Mouse (Mus musculus) forebrain, embryonic 12.5 days (tissue): ENCODE measurements around the gene Pxdc1. TPM values are rescaled to one million over a fixed set of nuclear protein-coding genes. Genes with fewer than 3 reads are reported as not detected.

Experiments used
- ATAC-seq: fragments of 200-750 bp; cut with Nextera tagmentation; 2 replicates; pipeline ENCODE4 v1.8.0; 2017; ENCODE audit warnings: moderate TSS enrichment; ENCODE audit not compliant: low FRiP score
- H3K27ac ChIP-seq: fragments of 300-500 bp; sonication (generic); 2 replicates; pipeline ENCODE4 v1.5.1; 2016; ENCODE audit warnings: mild to moderate bottlenecking
- H3K27me3 ChIP-seq: fragments of 300-500 bp; sonication (generic); 2 replicates; pipeline ENCODE4 v1.6.1; 2016; ENCODE audit warnings: mild to moderate bottlenecking
- H3K36me3 ChIP-seq: fragments of 300-500 bp; sonication (generic); replicated peaks from 2 replicates; pipeline ENCODE4 v1.6.1; 2016; ENCODE audit warnings: mild to moderate bottlenecking
- H3K4me1 ChIP-seq: fragments of 300-500 bp; sonication (generic); 2 replicates; pipeline ENCODE4 v1.6.1; 2016
- H3K4me2 ChIP-seq: fragments of 300-500 bp; sonication (generic); 2 replicates; pipeline ENCODE4 v1.6.1; 2016; ENCODE audit warnings: mild to moderate bottlenecking, moderate library complexity
- H3K4me3 ChIP-seq: fragments of 300-500 bp; sonication (generic); replicated peaks from 2 replicates; pipeline ENCODE4 v1.5.1; 2016; ENCODE audit warnings: mild to moderate bottlenecking
- H3K9ac ChIP-seq: fragments of 300-500 bp; sonication (generic); 2 replicates; pipeline ENCODE4 v1.6.1; 2016; ENCODE audit warnings: mild to moderate bottlenecking
- H3K9me3 ChIP-seq: fragments of 300-500 bp; sonication (generic); 2 replicates; pipeline ENCODE4 v1.6.1; 2016
- WGBS: fragments of 180-500 bp; shearing (Covaris S2); methylation state at CpG from one replicate; pipeline ENCODE4 v1.1.7; 2016; 5-methylcytosine and 5-hydroxymethylcytosine counted together
- polyA plus RNA-seq: library from polyadenylated mRNA; unstranded; fragments of >200 nt; fragmentation: Nextera tagmentation; extraction: Ambion mirVana; gene quantifications from 2 replicates; pipeline ENCODE4 v1.2.1, GENCODE M21; 2016

Pxdc1 gene
- polyA plus RNA-seq, 1 experiment from 2014 or later, result 5.9 TPM

DNA sequence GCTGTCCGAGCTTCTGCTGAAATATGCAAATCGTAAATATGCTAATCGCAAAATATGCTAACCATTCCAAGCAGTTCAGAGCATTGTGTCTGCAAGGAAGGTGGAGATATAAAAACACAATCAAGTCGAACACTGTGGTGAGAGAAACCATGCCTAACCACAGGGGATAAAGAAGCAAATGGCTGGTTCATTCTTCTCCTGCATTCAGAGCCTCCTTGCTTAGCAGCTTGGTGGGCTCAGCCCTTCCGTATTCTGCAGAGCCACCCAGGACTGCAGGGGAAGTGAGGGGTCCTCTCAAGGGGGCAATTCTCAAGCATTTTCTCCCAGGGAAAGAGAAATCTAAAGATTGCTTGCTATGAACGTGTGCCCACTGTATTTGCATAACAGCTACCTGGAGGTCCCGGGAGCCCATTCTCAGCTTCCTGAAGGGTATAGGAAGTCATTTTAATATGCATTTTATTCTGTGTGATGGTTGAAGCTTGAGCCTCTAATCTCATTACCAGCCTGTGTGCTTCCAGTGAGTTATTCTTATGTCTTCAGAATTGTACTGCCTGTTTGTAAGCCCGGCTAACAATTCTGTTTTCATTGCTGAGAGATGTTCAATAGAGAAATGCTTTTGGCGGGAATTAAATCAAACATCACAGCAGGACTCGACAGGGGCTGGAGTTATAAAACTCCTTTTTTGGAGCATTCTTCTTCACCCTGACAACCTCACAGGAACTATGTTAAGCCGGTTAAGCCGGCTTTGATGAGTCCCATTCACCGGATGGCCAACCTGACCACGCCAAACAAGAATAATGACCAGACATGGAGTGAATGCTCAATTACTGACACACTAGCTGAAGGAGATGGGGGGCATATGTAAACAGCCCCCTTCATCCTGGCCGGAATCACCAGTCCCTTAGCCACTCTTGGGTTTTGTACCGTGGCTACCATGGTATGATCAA lies 16.9 kb upstream of the Pxdc1 start:
- WGBS, result 31% methylated on average over 16 of the region's 16 CpGs
- peaks cover 15% of the 10 kb centered on the region; the same call in 1 of the 2 replicates for H3K4me1 ChIP-seq
- peaks cover 16% of the 10 kb centered on the region for H3K27me3 ChIP-seq
- H3K4me2 ChIP-seq, result peak overlapping the region; percentile 2; the same call in 1 of the 2 replicates
- H3K9me3 ChIP-seq, result no peaks in the 10 kb centered on the region
- ATAC-seq, result no peak
- no peak overlapping the region for H3K4me3 ChIP-seq
- H3K36me3 ChIP-seq, result no peaks in the 10 kb centered on the region
- H3K27ac ChIP-seq, result no peak overlapping the region
- no peak overlapping the region for H3K9ac ChIP-seq

DNA sequence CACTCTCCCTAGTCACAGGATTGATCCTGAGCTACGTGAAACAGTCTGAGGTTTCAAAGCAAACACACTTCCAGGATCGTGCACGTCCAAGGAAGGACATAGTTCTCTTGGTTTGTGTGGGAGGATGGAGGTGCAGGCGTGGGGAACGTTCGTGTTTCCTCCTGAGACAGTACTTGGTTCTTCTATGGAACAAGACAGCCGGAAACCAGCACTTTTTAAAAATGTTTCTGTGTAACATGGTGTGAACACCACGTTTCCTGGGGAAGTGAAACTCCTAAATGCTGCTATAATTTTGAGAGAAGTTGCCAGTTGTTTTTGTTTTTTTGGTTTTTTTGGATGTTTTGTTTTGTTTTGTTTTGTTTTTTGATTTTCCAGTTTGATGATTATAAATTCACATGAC lies 13.9 kb upstream of the Pxdc1 start:
- Histone ChIP-seq H3K9me3 (no peaks in the 10 kb centered on the region), H3K27me3 (0 out of 2 replicates have a peak, but pooled peaks cover 4% of the 10 kb centered on the region), H3K4me2 (no peak overlapping the region), H3K36me3 (no peaks in the 10 kb centered on the region), H3K27ac (no peak overlapping the region), H3K4me3 (no peak overlapping the region), H3K4me1 (peaks cover 15% of the 10 kb centered on the region; the same call in 1 of the 2 replicates), H3K9ac (no peak overlapping the region)
- 91% methylated on average over 8 of the region's 8 CpGs for WGBS
- no peak for ATAC-seq

DNA sequence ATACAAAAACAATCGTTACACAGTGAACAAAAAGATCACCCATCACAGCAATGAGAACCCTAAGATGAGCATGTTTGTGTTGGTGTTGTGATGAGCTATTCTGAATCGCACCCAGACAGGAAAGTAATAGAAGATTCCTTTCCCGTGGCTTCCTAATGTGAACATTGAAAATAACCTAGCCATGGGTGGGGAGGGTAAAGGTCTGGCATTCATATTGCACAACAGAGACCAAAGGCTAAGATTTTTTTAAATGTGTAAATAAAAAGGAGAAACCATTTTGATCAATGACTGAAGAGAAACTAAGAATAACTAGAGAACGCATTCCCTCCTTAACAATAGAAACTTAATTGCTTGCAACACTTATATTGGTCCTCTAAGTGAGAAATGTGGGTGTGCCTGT lies 11.8 kb upstream of the Pxdc1 start:
- no peak overlapping the region for H3K27ac ChIP-seq
- H3K4me1 ChIP-seq, result peaks cover 9% of the 10 kb centered on the region; the same call in 1 of the 2 replicates
- no peak for ATAC-seq
- H3K9ac ChIP-seq, result no peak overlapping the region
- H3K36me3 ChIP-seq, result no peaks in the 10 kb centered on the region
- no peaks in the 10 kb centered on the region for H3K27me3 ChIP-seq
- WGBS, result 82% methylated on average over 4 of the region's 4 CpGs
- H3K9me3 ChIP-seq, result no peaks in the 10 kb centered on the region
- no peak overlapping the region for H3K4me3 ChIP-seq
- H3K4me2 ChIP-seq, result no peak overlapping the region

DNA sequence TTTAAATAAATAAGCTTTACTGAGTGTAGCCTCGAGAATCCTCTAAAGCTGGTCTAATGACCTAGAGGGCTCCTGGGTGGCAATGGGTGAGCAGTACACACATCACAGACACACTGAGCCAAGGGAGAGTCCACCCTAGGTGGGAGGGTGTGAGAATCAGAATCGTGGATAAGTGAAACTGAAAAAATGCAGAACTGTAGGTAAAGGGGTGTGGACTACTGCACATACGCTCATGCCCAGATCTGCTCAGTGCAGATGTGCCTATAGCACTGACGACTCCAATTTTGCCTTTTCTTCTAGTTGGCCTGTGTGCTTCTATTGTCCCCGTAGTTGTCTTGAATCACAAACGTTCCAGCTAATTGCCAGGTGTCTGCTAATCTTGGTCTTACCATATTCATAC lies 10.5 kb upstream of the Pxdc1 start:
- WGBS, result 85% methylated on average over 6 of the region's 6 CpGs
- H3K4me1 ChIP-seq, result no peaks in the 10 kb centered on the region
- no peaks in the 10 kb centered on the region for H3K36me3 ChIP-seq
- ATAC-seq, result no peak
- H3K9ac ChIP-seq, result no peak overlapping the region
- H3K27me3 ChIP-seq, result no peaks in the 10 kb centered on the region
- no peak overlapping the region for H3K4me3 ChIP-seq
- H3K4me2 ChIP-seq, result no peak overlapping the region
- H3K9me3 ChIP-seq, result no peaks in the 10 kb centered on the region
- no peak overlapping the region for H3K27ac ChIP-seq

DNA sequence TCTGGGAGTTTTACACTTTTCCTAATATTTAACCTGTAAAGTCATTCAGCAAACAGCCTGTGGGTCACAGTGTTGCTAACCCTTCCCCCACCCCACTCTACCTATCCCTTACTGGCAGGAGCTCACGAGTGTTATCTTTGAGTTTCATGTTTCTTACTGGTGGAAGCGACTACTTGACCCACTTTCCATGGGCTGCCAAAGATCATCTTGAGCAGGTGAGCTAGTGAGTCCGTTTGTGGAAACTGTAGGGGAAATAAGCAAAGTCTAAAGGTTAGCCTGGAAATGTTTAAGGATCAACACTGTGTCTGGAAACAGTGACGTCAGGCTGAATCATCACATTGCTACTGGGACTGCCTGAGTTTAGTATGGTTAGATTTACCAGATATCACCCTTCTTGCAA lies 6.2 kb upstream of the Pxdc1 start:
- no peak for ATAC-seq
- Histone ChIP-seq H3K9me3 (no peaks in the 10 kb centered on the region), H3K27me3 (peaks cover 18% of the 10 kb centered on the region), H3K4me1 (no peaks in the 10 kb centered on the region), H3K27ac (no peak overlapping the region), H3K4me3 (no peak overlapping the region), H3K9ac (no peak overlapping the region), H3K36me3 (no peaks in the 10 kb centered on the region), H3K4me2 (no peak overlapping the region)
- WGBS, result 78% methylated on average over 4 of the region's 4 CpGs

DNA sequence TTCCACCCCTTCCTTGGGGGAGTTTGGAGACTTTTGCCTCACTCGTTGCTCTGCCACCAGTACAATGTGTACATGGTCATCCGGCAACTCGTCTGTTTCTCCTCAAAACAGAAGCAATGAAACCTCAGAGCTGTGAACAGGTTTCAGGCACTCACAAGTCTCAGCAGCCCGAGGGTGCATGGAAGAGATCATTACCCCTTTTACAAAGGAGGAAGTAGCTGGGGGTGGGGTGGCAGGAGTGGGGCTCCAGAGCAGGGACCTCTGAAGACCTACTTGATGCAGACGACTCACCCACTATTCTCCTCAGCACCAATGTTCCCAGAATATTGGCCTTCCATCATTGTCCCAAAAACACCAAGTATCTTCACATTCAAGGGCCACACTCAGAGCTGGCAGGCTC lies 3.1 kb upstream of the Pxdc1 start:
- H3K27me3 ChIP-seq, result peaks cover 49% of the 10 kb centered on the region
- H3K4me3 ChIP-seq, result no peak overlapping the region
- WGBS, result 85% methylated on average over 5 of the region's 5 CpGs
- H3K4me1 ChIP-seq, result peaks cover 18% of the 10 kb centered on the region
- H3K27ac ChIP-seq, result no peak overlapping the region
- ATAC-seq, result no peak
- no peak overlapping the region for H3K4me2 ChIP-seq
- H3K36me3 ChIP-seq, result no peaks in the 10 kb centered on the region
- no peaks in the 10 kb centered on the region for H3K9me3 ChIP-seq
- no peak overlapping the region for H3K9ac ChIP-seq

DNA sequence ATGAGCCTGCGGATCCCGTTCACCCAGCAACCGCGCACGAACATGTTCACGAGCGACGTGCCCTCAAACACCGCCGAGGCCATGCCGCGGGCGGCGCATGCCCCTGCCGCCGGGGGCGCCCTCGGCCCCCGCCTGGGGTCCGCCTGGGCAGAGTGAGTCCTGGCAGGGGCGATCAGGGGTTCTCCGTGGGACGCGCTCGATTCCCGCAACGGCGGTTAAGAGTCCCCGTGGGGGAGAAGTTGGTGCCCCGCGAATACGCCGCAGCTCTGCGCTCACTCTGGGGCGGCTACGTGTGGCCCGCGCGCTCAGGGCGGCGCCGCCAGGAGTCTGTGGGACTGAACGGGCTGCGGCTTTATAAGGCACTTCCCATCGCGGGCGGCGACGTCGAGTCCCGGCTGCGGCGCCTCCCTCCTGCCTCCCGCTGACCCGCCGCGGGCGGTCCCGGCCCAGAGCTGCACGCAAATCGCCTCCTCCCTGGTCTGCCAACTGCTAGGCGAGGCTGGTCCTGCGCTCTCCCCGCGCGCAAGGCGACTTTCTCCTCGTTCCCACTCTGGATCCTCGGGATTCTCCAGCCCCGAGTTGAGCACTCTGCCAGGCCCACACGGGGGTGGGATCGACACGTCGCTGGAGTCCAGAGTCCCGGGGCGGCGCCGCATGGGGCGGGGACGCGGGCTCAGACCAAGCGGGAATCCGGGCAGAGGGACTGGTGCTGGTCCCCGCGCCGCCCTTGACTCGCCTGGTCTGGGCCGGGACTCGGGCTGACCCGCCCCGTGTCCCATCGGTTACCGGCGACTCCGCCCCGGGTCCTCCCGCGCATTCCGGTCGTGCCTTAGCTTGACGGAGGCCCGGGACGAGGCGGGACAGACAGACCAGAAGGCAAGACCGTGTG lies 689 bp downstream of the Pxdc1 start:
- peak; percentile 58 for ATAC-seq
- Histone ChIP-seq H3K36me3 (no peaks in the 10 kb centered on the region), H3K9ac (peak overlapping the region; percentile 53), H3K4me2 (peak overlapping the region; percentile 88), H3K4me3 (peak overlapping the region; percentile 55), H3K27me3 (peaks cover 80% of the 10 kb centered on the region), H3K27ac (no peak overlapping the region), H3K4me1 (peaks cover 24% of the 10 kb centered on the region), H3K9me3 (no peaks in the 10 kb centered on the region)
- under 1% methylated on average over 101 of the region's 105 CpGs for WGBS

DNA sequence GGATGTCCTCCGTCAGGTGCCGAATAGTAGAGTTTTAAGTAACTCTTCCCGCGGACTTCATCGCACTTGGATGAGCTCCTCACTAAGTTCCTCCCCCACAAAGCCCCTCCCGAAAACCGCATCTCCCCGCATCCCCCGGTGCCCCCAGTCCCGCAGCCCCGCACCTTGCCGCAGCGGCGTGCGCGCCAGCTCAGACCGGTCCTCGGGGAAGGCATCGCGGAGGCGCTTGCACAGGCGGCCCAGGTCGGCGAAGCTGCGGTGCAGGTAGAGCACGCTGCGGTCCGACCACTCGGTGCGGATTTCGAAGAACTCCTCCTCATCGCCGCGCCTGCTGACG lies 1.3 kb downstream of the Pxdc1 start:
- Histone ChIP-seq H3K4me3 (peak overlapping the region; percentile 55), H3K4me1 (peaks cover 24% of the 10 kb centered on the region), H3K27ac (no peak overlapping the region), H3K36me3 (no peaks in the 10 kb centered on the region), H3K9ac (peak overlapping the region; percentile 53), H3K9me3 (no peaks in the 10 kb centered on the region), H3K4me2 (peak overlapping the region; percentile 88), H3K27me3 (peaks cover 84% of the 10 kb centered on the region)
- peak; percentile 62; the same call in 1 of the 2 replicates for ATAC-seq
- under 1% methylated on average over 35 of the region's 35 CpGs for WGBS

DNA sequence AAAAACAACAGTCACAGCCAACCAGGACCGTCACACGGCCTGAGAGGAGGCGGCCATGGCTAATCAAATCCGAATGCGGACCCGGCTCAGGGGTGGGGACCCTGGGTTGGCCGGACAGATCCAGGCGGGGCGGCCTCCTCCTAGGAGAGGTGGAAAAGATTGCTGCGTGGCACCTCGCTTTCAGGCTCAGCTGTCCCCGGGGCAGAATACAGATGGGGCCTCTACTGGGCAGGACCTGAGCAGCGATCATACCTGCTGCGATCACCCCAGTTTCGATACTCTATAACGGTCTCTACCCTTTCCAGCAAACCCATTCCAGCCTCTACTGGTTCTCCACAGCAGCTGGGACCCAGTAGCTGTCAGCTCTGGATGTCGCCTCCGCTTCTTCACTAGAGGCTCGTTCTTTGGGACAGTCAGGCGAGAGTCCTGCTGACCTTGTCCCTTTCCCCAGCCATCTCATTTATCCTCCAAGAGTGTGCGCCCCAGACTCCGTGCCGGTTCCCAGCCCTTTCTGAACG lies 1.8 kb downstream of the Pxdc1 start:
- H3K4me2 ChIP-seq, result peak overlapping the region; percentile 88

DNA sequence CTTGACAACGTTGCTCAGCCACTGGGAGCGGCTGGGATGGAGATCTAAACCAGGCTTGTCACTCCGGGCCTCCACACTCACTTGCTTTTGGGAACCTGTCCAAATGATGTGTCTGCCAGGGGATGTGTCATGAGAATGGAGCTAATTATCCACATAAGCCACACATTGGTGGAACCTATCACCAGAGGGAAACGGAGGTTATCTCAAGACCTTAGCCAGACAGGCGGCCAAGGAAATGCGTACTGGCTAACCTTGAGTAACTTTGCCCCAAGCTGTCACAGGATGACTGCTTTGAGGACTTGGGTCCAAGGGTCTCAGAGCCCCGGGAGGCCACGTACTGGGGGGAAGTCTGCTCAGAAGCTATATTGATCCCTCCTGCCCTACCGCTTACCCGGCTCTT lies 2.3 kb downstream of the Pxdc1 start:
- WGBS, result 36% methylated on average over 10 of the region's 10 CpGs
- Histone ChIP-seq H3K9ac (0 out of 2 replicates have a peak overlapping the region, but pooled peaks have one; percentile 53), H3K27ac (no peak overlapping the region), H3K9me3 (no peaks in the 10 kb centered on the region), H3K4me3 (peak overlapping the region; percentile 55), H3K4me1 (peaks cover 24% of the 10 kb centered on the region), H3K4me2 (peak overlapping the region; percentile 88), H3K27me3 (peaks cover 83% of the 10 kb centered on the region), H3K36me3 (no peaks in the 10 kb centered on the region)
- ATAC-seq, result no peak

More for the DNA sequence above, 1.8 kb downstream of the Pxdc1 start:
- H3K27me3 ChIP-seq, result peaks cover 83% of the 10 kb centered on the region
- H3K27ac ChIP-seq, result no peak overlapping the region
- WGBS, result 1% methylated on average over 24 of the region's 24 CpGs
- H3K4me1 ChIP-seq, result peaks cover 24% of the 10 kb centered on the region
- ATAC-seq, result no peak
- peak overlapping the region; percentile 55 for H3K4me3 ChIP-seq
- H3K9ac ChIP-seq, result peak overlapping the region; percentile 53
- no peaks in the 10 kb centered on the region for H3K9me3 ChIP-seq
- no peaks in the 10 kb centered on the region for H3K36me3 ChIP-seq

DNA sequence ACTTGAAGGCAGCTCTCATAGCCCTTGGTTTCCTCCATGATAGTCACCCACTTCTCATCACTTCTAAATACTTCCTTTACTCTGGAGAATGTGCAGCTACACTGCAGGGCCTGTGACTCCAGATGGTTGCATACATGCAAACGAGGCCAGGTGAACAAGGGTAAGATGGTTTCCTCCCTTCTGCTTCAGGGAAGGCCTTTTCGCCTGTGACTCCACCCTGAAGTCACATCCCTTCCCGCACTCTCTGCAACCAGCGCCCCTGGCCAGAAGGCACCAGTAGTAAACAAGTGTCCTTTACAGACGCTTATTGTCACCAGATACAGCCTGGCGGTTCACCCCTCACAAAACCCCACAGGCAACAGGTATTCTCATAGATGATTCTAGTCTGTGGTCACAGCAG lies 2.9 kb downstream of the Pxdc1 start:
- WGBS, result 52% methylated on average over 6 of the region's 6 CpGs
- no peaks in the 10 kb centered on the region for H3K9me3 ChIP-seq
- H3K36me3 ChIP-seq, result no peaks in the 10 kb centered on the region
- no peak overlapping the region for H3K4me3 ChIP-seq
- no peak overlapping the region for H3K9ac ChIP-seq
- H3K27ac ChIP-seq, result no peak overlapping the region
- no peak for ATAC-seq
- H3K4me1 ChIP-seq, result peaks cover 24% of the 10 kb centered on the region
- peak overlapping the region; percentile 88; the same call in 1 of the 2 replicates for H3K4me2 ChIP-seq
- H3K27me3 ChIP-seq, result peaks cover 86% of the 10 kb centered on the region

DNA sequence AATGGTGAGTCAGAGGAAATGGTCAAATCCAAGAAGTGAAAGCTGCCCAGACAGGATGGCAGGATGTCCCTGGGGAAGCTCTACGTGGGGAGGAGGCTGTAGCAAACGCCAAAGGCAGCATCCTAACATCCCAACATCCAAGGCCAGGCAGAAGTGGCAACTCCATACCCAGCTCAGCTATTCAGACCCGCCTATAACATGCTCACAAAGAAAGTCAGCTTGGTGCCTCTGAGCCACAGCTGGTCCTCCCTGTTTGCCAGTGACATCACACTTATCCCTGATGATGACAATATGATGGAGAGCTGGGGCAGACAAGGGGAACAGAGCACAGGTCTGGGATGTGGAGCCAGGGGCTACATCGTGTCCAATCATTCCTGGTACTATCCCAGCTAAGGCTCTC lies 5.5 kb downstream of the Pxdc1 start:
- Histone ChIP-seq H3K4me1 (peaks cover 19% of the 10 kb centered on the region), H3K4me2 (no peak overlapping the region), H3K36me3 (no peaks in the 10 kb centered on the region), H3K27me3 (peaks cover 69% of the 10 kb centered on the region), H3K9ac (no peak overlapping the region), H3K9me3 (no peaks in the 10 kb centered on the region), H3K27ac (no peak overlapping the region), H3K4me3 (no peak overlapping the region)
- ATAC-seq, result no peak
- 70% methylated on average over 4 of the region's 4 CpGs for WGBS
